Mouse (Mus musculus) layer of hippocampus, adult 9-11 months (tissue): ENCODE results near the gene Engase.

Experiments
- DNase-seq: peaks from one replicate; pipeline ENCODE4 v3.0.0; 2022

Gene Engase

DNA sequence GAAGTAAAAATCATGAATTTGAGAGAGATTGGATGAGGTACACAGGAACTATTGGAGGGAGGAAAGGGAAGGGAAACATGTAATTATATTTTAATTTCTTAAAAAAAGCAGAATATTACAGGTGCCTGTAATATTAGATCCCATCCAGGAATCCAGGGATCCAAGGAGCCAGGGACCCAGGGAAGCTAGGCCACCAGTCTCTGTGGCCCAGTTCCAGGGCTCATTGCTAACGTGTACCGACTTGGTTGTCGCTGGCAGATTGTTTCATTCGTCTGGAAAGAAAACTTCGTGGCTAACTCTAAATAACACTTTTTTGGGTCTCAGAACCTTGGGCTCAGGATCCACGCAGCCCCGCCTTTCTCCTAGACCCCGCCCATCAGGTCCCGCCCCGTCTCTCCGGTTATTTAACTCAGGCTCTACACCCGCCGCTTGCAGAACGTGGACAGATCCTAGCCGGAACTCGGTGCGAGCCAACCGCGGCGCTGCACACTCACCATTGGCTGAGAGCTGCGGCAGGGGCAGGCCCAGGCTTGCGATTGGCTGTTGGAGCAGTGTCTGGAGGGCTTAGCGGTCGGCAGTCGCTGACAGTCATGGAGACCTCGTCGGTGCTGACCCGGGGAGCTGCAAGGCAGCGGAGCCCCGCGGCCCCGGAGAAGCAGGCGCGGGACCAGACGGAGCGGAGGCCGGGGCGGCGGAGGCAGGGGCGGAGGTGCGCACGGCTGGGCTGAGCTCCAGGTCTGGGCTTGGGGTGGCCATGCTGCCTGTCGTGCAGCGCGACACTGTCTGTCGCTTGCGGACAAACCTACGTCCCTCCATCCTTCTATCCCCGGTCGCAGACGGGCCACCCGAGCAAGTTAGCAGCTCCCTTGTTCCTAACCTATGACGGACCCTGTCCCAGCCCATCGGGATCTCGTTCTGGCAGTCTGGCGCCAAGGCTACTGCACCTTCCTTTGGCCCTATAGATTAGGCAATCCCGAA lies at the start of gene Engase:
Gene Engase, plus strand, starts transcription at position 434 of the 978 bp plus-strand sequence.
- DNase-seq: peak; percentile 98

DNA sequence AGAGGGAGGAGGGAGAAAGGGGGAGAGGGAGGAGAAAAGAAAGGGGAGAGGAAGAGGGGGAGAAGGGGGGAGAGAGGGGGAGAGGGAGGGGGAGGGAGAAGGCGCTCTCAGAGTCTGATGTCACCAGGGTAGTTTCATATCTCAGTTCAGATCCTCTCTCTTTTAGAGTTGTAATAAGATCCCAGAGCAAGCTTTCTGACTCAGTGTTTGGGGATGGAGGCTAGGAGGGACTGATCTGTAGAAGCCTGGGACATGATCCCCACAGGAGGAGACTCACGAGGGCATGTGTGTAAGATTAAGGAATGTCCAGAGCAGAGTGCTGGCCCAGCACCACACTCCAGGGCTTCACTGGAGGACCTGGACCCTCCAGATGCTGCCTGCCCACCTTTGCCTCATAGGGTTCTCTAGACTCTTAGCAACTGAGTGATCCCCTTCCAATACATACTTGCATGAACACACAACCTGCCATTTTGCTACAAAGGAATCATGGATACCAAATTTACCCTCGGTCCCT lies 49.3 kb upstream of the Engase start:
- no peak for DNase-seq

DNA sequence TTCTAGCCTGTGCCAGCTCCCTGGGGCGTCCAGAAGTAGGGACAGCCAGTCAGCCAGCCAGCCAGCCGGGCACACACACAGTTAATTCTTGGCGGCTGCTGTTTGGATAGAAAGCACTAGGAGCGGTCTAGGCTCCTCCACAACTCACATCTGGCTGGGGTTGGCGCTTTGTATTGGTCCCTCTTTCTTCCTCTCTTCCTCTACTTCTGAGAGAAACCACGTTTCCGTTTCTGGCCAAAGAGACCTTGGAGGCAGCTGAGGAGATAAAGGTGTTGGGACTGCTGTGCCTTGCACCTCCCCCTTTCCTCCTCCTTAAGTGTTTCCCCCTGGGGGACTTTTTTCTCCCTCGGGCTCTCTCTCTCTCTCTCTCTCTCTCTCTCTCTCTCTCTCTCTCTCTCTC lies 48.6 kb upstream of the Engase start, which contains the start of gene C1qtnf1:
Gene C1qtnf1, plus strand, starts transcription at position 218 of the 400 bp plus-strand sequence.
- no peak for DNase-seq

DNA sequence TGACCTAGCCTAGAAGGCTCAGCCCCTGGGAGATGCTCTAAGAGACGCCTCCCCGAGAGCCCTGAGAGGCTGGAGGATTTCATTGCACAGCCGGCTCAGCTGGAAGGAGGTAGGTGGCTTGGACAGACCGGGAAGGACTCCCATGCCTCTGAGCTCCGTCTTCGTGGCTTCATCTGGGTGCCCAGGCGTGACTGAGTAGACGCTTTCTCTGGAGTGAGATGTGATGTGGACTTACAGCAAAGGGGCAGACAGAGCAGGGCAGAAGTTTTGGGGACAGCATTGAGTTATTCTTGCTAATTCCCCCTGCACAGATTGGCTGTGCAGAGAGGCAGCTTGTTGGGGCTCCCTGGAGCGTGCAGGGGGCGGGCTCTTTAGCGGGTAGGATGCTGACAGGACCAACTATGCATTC lies 48.2 kb upstream of the Engase start:
- DNase-seq: no peak

DNA sequence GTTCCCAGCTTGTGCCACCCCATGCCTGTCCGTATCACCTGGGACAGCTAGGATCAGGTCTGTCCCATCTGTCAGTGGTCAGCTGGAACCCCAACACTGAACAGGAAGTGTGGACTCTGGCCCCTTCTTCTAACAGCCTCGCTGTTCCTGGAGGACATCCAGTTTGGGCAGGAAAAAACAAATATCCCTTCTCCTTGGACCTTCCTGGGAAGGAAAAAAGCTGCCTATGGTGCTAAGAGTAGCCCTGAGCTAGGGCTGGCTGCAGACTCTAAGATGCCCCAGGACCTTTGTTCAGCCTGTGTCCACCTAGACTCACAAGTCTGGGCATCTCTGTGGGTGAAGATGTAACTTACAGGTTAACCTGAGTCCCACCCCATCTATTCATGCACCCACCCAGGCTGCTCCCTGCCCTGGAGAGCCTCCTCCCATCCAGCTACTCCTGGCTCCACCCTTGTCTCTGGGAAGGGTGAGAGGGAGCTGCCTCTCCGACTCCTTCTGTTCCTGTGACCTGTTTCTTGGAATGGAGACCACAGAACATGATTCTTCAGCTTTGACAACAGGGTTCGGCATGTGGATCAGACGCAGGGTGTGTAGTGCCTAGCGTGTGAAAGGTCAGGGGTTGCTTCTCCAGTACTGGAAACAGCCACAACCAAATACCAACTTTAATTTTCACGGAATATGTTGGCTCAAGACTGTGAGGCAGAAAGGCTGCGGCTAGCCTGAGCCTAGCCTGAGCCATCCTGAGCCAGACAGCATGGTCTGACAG lies 47.5 kb upstream of the Engase start:
- no peak for DNase-seq

DNA sequence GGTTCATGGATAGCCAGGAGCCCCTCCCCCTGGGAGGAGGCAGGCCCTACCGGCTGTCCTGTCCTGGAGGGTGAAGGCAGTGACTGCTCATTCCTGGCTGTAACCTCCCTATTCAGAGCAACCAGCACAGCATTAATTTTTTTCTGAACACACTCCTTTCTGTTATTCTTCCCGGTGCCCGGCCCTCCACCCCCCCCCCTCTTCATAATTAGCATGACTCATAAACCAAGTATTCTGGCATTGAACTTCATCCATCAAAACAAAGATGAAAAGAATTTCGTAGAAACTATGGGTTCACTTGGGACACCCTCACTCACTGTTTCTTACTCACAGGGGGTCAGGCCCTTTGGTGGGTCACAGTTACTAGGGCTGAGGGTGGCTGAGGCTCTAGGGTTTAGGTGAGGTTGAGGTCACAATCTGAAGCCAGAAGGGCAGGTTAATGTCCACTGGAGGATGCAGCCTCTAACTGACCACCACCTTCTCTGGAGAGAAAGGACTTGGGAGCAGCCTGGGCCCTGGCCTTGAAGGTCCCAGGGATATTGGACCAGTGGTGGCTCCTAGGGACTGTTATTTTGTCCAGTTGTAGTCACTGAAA lies 46.2 kb upstream of the Engase start:
- DNase-seq: no peak

DNA sequence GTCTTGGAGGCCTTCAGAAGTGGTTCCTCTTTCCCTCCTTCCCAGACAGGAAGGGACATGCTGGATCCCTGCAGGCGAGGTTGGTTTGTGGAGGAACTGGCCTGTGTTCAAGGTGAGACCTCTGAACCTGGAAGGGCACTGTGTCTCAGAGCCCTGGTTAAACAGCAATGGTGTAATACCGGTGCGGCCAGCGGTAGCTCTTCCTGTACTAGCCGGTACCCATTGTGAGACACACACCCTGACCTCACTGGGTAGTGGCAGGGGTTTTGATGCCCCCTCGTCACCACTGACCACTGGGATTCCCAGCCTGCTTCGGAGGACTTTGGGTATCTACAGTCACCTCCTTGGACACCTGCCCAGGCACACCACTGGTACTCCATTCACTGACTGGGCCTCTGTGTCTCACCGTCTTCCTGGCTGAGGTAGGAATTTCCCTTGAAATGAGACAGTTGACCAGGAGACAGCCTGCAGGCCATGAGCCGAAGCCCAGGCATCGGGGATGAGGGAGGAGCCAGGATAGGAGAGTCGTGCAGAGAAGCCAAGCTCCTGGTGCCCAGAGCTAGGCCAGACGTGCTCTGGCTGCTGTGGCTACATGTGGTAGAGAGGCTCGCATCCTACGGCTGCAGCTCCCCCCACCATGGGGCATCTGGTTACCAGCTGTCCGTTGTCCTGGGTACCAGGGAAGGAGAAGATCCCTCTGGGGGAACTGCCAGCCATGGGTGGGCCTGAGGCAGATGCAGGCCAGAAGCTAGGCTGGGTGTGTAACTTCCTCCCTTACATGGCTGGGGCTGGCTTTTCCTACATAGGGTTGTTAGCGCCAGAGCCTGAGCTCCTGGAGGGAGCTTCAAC lies 45.3 kb upstream of the Engase start:
- no peak for DNase-seq

DNA sequence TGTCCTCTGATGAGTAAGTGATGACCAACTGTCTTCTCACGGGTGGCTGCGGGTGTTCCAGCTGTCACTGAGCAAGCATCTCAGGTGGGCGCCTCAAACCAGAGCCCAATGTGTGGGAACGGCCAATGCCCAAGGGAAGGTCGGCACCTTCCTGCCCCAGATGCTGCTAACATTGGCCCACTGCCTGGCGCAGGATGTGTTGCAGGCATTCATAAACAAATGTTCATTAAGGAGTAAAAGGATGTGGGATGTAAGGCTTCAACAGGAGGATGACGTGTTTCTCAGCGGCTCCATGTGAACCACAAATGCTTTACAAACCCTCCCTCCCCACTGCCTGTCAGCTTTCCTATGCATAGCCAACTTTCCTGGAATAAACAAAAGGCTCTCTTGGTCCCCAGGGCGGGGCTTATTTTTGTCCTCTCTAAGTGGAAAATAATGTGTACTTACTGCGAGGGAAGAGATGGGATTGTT lies 43.2 kb upstream of the Engase start:
- DNase-seq: no peak

DNA sequence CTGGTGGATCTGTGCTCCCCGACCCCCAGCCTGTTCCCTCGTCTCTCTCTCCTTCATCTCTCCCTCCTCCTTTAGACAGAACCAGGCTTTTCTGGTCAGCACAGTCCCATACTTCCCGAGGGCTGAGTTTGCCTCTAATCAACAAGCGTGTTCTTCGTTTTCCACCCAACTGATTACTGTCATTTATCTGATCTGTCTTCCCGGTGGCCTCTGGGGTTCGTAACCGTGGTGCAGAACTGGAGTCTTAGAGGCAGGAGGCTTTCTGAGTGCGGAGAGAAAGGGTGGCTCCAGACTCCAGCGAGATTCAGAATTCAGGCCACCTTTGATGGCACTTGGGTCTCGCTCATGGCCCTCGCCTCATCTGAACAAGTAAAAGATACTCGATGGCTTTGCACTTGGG lies 42.5 kb upstream of the Engase start:
- no peak for DNase-seq

DNA sequence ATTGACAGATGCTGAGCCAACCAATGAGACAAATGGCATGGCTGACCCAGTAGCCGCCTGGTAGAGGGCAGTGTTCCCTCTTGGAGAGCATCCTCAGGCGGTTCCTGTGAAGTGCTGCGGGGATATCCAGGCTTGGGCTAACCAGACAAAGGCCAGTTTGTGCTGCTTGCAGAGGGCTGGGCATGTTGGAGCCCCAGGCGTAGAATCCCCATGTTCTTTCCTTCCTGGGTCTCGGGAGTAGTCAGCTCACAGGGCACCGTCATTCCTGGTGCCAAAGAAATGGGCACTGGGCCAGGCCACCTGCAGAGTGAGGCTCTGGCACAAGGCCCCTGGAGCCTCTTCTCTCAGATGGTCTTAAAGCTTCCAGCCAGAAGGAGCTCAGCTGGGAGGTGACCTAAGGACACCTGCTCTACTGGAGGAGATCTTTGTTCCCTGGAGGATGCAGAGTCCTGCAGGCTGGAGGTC lies 40.1 kb upstream of the Engase start:
- DNase-seq: peak; percentile 50

DNA sequence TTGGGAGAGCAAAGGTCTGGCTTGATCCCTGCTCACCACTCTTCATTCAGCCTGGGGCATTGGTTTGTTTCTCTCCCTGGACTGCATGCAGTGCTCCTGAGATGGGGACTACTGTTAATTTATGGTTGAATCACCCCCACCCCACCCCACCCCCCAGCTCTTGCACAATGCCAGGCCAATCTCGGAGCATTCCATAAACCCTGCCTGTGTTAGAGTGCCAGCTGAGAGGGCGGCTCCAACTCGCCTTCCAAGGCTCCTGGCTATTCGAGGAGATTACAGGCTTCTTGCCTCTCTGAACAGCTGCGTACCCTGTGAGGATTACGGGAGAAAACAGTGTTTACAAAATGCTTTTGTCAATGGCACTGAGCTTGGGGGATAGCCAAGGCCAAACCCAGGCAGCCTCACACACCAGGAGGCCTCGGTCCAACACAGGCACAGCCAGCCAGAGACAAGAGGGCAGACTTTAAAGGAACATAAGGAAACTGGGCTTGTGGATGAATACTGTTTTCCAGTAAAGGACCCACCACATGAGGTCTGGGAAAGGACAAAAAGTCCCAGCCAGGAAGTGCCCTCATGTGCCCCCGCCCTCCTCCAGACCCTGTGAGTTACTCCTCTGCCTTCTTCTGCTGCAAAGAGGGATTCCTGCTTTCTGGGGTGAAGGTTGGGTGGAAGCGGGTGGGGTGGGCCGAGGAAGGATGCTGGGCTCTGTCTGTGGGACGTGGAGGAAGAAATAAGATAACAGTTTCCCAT lies 37.8 kb upstream of the Engase start:
- DNase-seq: no peak

DNA sequence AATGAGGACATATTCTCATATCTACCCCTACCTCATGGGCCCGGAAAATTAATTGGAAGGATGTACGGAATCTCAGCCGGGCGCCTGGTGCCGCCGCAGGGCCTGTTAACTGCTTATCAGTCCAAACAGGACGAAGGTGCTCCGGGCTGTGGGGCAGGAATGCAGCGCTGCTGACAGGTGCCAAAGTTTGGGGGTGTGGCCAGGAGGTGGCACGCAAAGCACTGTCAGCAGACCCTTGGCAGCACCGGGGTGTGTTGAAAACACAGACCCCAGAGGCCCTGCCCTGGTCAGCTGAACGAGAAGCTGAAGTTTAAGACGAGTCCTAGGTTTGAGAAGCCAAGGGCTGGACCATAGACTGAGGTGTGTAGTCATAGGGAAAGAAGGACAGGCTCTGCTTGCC lies 33.9 kb upstream of the Engase start:
- DNase-seq: no peak

DNA sequence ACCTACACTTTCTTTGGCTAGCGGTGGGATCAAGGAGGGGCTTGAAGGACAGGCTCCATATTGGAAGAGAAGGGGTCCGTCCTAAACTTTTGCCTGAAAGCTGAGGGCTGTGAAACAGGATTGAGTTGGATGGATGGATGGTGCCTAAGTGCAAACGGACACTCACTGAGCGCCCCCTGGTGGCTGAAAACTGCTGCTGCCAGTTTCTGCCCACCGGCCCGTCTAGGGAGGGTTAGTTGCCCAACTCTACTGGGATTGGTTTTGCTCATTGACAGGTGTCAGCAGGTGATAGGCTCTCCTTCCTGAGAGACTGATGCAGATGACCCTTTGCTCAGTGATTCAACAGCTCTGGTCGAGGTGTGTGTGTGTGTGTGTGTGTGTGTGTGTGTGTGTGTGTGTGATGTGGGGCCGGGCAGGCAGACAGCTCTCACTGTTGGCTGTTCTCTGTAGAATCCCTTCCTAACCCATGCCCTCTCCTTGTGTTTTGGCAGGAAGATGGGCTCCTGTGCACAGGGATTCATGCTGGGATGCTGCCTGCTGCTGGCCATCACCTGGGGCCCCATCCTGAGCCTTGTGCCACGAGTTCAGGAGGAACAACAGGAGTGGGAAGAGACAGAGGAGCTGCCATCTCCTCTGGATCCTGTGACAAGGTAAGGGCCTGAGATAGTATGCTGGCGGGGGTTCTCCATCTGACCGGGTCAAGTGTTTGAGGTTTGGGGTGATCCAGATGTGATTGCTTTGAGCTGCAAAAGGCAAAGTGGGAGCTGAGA lies 33.2 kb upstream of the Engase start:
- DNase-seq: no peak

DNA sequence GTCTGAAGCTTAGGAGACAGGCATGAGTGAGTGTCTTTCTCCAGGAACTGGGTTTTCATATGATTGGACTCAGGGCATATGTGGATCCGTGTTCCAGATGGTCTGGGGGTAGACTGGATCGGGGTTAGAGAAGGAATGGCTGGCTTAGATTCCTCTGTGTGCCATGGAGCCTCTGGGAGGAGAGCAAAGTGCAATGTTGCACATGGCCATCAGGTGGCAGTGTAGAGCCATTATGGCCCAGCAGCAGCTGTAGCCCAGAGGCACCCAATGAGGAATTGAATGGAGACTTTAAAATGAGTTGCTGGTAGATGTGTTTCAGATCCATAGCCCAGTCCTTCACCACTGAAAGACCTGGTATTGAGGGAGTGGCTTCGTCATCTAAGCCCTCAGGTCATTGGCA lies 30.8 kb upstream of the Engase start:
- peak; percentile 64 for DNase-seq

DNA sequence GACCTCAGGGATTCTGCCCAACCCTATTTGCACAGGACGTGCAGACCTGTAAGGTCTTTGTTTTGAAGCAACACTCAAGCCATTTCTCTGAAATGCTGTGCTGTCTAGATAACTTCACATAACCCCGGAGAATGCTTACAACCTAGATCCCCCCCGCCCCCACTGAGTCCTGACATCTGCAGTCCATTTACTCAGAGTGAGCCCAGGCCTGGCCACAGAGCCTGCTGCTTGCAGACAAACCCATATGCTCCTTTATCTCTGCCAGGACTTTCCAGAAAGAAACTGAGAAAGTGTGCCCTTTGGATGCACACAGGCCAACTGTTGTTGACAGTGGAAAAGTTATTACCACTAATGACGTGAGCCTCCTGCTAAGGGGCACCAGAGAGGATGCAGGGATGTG lies 29.3 kb upstream of the Engase start:
- DNase-seq: no peak

DNA sequence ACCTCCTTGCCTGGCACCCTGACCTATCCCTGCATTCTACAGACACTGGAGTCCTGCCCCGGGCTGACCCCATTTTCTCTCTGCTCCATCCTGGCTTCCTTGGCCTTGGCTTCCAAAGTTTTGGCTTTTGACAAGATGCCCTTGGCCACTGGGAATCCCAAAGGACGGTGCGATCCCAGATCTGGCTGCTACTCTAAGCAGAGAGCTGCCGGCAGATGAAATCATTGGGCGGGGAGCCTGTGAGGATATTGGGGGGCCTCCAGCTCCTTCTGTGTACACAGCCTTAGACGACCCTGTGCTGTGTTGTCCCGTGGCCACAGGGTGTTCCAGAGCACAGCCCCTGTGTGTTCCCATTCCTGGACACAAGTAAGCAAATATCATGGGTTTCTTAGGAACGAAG lies 28.2 kb upstream of the Engase start:
- DNase-seq: no peak

DNA sequence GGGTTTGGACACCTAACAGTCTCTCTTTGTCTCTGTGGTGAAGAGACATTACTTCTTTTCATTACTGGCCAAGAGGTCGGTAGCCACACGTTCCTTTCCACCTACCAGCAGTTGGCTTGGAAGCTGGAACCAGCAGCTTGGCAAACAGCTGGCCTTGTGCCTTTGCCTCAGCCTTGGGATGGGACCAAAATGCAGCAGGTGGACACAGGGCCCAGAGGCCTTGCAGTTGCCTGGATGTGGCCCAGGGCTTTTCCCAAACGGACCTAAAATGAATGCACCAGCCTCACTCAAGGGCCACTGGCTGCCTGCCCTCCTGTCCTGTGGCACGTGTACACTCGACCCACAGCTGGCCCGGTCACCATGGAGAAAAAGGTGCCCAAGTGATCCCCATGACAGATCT lies 25.4 kb upstream of the Engase start:
- no peak for DNase-seq

DNA sequence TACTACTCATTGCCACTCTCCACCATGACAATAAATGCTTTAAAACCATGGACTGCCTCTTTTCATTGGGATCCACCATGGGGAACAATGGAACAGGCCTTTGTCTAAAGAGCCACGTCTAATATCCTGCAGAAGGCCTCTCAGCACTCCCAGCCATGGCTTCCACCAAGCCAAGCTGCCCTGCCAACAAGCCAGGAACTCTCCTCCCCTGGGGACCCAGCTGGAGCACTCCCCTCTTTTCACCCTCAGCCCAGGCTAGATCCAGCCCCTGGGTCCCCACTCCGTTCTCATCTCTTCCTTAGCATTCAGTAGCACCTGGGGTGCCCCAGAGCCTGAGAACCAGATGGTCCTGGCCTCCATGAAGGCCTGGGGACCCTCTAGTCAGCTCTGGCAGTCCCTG lies 23.7 kb upstream of the Engase start:
- no peak for DNase-seq

DNA sequence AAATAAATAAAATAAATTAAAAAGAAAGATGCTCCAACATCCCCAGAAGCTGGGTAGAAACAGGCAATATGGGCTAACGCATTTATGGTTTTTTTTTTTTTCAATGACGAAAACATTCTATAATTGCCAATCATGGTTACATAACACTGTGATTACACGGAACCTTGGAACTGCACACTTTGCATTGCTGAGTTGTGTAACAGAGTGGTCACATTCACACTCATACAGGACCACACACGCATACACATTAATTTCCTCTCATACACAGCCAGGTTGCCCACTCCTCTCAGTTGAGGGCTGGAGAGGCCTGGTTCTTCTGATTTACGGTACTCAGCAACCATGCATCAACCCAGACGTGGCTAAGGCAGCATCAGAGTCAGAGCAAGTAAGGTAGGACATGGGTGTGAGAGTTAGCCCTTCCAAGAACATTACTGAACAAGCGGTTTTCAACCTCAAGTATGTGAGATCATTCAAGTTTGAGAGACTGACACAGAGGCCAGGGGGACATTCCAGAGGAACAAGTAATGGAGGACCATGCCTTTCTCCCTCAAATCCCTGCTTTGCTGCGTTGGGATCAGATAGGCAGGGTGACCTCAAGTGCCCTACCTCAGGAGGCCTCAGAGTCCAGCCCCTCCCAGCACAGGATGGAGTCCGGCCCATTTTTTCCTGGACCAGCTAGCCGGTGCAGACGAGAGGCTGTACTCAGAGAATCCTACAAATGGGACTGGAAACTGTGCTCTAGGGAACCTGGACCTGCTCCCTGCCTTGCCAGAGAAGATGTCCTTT lies 22.6 kb upstream of the Engase start:
- no peak for DNase-seq

DNA sequence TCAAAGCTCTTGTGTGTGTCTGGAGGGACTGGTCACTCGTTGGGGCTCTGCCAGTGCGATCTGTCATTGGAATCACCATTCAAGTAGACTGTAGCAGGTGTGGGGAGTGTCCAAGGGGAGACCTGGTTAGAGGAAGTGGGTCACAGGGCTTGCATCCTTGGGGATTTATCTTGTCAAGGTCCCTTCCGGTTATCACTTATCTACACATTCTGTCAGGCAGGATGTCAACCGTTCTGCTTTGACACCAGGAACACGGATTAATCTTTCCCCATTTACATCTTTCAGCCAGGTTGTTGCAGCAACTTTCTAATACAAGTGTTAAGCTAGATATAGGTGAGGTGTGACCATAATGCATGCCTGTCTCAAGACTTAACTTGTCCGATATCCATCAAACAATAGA lies 20.8 kb upstream of the Engase start:
- DNase-seq: no peak
